Mouse (Mus musculus) midbrain, postnatal 0 days (tissue): ENCODE measurements at regions not wholly inside any gene's neighbourhood (a gene's known extent, or its start where the extent isn't known, plus 50 kb on each side); places are given as distances from the start of the nearest gene placed in this dataset.

Source experiments
- ATAC-seq: fragments of 200-750 bp; cut with Nextera tagmentation; 2 replicates; pipeline ENCODE4 v1.8.0; 2017; ENCODE audit warnings: moderate number of reproducible peaks, mild to moderate bottlenecking, moderate TSS enrichment, moderate library complexity; ENCODE audit not compliant: low FRiP score
- DNase-seq: peaks from one replicate; pipeline ENCODE4 v3.0.0-alpha.2; 2015; ENCODE audit warnings: low spot score
- H3K27ac ChIP-seq: fragments of 300-500 bp; sonication (generic); 2 replicates; pipeline ENCODE4 v1.5.1; 2014; ENCODE audit warnings: low read depth, mild to moderate bottlenecking, low read length, mixed read lengths
- H3K27me3 ChIP-seq: fragments of 300-500 bp; sonication (generic); 2 replicates; pipeline ENCODE4 v1.6.1; 2014; ENCODE audit warnings: low read length, control low read depth, mixed read lengths; ENCODE audit not compliant: insufficient read depth
- H3K36me3 ChIP-seq: fragments of 300-500 bp; sonication (generic); 2 replicates; pipeline ENCODE4 v1.6.1; 2014; ENCODE audit warnings: low read length, control low read depth, mixed read lengths; ENCODE audit not compliant: insufficient read depth
- H3K4me1 ChIP-seq: fragments of 300-500 bp; sonication (generic); 2 replicates; pipeline ENCODE4 v1.6.1; 2014; ENCODE audit warnings: mild to moderate bottlenecking, control low read depth, antibody characterized with exemption, low read length, mixed read lengths; ENCODE audit not compliant: insufficient read depth
- H3K4me2 ChIP-seq: fragments of 300-500 bp; sonication (generic); 2 replicates; pipeline ENCODE4 v1.6.1; 2014; ENCODE audit warnings: low read depth, mild to moderate bottlenecking, low read length, mixed read lengths; ENCODE audit not compliant: poor library complexity, severe bottlenecking
- H3K4me3 ChIP-seq: fragments of 300-500 bp; sonication (generic); 2 replicates; pipeline ENCODE4 v1.5.1; 2014; ENCODE audit warnings: low read depth, mild to moderate bottlenecking, low read length, moderate library complexity
- H3K9ac ChIP-seq: fragments of 300-500 bp; sonication (generic); replicated peaks from 2 replicates; pipeline ENCODE4 v1.6.1; 2014; ENCODE audit warnings: mild to moderate bottlenecking, low read length, moderate library complexity, mixed read lengths; ENCODE audit not compliant: poor library complexity, severe bottlenecking
- H3K9me3 ChIP-seq: fragments of 300-500 bp; sonication (generic); 2 replicates; pipeline ENCODE4 v1.6.1; 2016; ENCODE audit warnings: low read length, control low read depth
- CTCF ChIP-seq: IDR thresholded peaks from 2 replicates; pipeline ENCODE4 v1.5.1; 2016; ENCODE audit warnings: antibody characterized with exemption, mild to moderate bottlenecking
- WGBS: fragments of 180-500 bp; shearing (Covaris S2); extraction: QIAGEN DNeasy Blood & Tissue Kit; methylation state at CpG from one replicate; pipeline ENCODE4 v1.1.7; 2014; 5-methylcytosine and 5-hydroxymethylcytosine counted together

- H3K27me3 ChIP-seq = no peaks in the 10 kb centered on the region
- 96% methylated on average over 3 of the region's 3 CpGs for WGBS
- H3K4me3 ChIP-seq = no peak overlapping the region
- H3K9me3 ChIP-seq = no peaks in the 10 kb centered on the region
- H3K4me1 ChIP-seq = no peaks in the 10 kb centered on the region
- no peak overlapping the region for H3K9ac ChIP-seq
- DNase-seq (no peak), ATAC-seq (no peak)
- no peaks in the 10 kb centered on the region for H3K36me3 ChIP-seq
- H3K4me2 ChIP-seq = no peak overlapping the region
- no peak for TF ChIP-seq CTCF
- H3K27ac ChIP-seq = no peak overlapping the region
Measured at GRCm38 (mm10) chr19:32954942-32955341, 197.6 kb downstream of the Pten start.

DNA sequence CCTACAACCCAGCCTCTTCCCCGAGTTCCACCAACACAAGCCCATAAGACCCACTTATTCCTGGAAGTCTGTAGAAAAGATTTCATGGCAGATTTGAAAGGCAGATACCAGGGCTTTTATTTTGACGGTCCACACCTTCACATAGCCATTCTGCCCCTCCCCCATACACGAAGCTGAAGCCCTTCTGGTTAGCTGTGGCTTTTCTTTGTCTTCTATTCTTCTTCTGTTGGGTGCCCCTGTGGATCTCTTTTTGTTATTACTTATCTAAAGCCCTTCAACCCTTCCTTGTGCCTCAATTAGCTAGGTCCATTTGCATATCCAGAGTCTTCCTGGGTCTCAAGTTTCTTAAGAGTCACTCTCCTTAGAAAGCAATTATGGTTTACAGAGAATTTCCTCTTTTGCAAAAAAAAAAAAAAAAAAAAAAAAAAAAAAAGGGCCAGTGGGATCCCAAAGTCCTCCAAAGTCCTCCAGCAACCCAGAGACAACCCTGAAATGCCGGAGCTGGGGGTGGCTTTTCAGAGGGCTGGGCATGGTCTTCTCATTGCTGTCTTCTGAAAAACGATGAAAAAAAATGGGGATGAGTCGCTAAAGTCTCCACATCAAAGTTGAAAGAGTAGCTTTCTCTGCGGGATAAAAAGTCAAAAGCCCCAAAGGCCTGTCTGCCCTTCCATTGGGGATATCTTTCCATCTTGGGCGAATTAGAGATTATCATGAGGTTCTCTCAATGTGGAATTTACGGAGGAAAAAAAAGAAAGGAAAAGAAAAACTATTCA lies 199.0 kb downstream of the Pten start:
- ATAC-seq = no peak
- no peaks in the 10 kb centered on the region for H3K4me1 ChIP-seq
- no peak overlapping the region for H3K27ac ChIP-seq
- no peaks in the 10 kb centered on the region for H3K36me3 ChIP-seq
- 8% methylated on average over 9 of the region's 9 CpGs for WGBS
- DNase-seq = peak; percentile 21
- peak overlapping the region; percentile 37 for H3K4me2 ChIP-seq
- no peaks in the 10 kb centered on the region for H3K9me3 ChIP-seq
- H3K9ac ChIP-seq = no peak overlapping the region
- TF ChIP-seq CTCF = no peak
- H3K4me3 ChIP-seq = 0 out of 2 replicates have a peak overlapping the region, but pooled peaks have one; percentile 3
- no peaks in the 10 kb centered on the region for H3K27me3 ChIP-seq

- no peak for ATAC-seq
- H3K9ac ChIP-seq = no peak overlapping the region
- DNase-seq = no peak
Measured at GRCm38 (mm10) chr19:32956916-32957558, 199.7 kb downstream of the Pten start.

GRCm38 (mm10) chr19:32958276-32958675 lies 201.0 kb downstream of the Pten start:
- 93% methylated on average over 4 of the region's 4 CpGs for WGBS
- Histone ChIP-seq H3K9ac (no peak overlapping the region), H3K4me2 (no peak overlapping the region), H3K4me3 (no peak overlapping the region), H3K4me1 (no peaks in the 10 kb centered on the region), H3K36me3 (no peaks in the 10 kb centered on the region), H3K9me3 (no peaks in the 10 kb centered on the region), H3K27ac (no peak overlapping the region), H3K27me3 (no peaks in the 10 kb centered on the region)
- ATAC-seq (no peak), DNase-seq (no peak)
- TF ChIP-seq CTCF = no peak

More at GRCm38 (mm10) chr19:32956916-32957558, 199.7 kb downstream of the Pten start:
- Histone ChIP-seq H3K36me3 (no peaks in the 10 kb centered on the region), H3K4me3 (0 out of 2 replicates have a peak overlapping the region, but pooled peaks have one; percentile 3), H3K4me2 (peak overlapping the region; percentile 37), H3K27me3 (no peaks in the 10 kb centered on the region), H3K9me3 (no peaks in the 10 kb centered on the region), H3K4me1 (no peaks in the 10 kb centered on the region), H3K27ac (no peak overlapping the region)
- TF ChIP-seq CTCF = no peak
- 10% methylated on average over 13 of the region's 13 CpGs for WGBS

GRCm38 (mm10) chr19:32958791-32959190 lies 201.5 kb downstream of the Pten start:
- no peak for DNase-seq
- TF ChIP-seq CTCF = no peak
- no peaks in the 10 kb centered on the region for H3K9me3 ChIP-seq
- H3K27me3 ChIP-seq = no peaks in the 10 kb centered on the region
- no peak overlapping the region for H3K27ac ChIP-seq
- H3K4me1 ChIP-seq = no peaks in the 10 kb centered on the region
- H3K4me3 ChIP-seq = no peak overlapping the region
- ATAC-seq = no peak
- 93% methylated on average over 4 of the region's 4 CpGs for WGBS
- no peak overlapping the region for H3K9ac ChIP-seq
- H3K36me3 ChIP-seq = no peaks in the 10 kb centered on the region
- no peak overlapping the region for H3K4me2 ChIP-seq

GRCm38 (mm10) chr19:32959844-32960195 lies 202.5 kb downstream of the Pten start:
- no peaks in the 10 kb centered on the region for H3K9me3 ChIP-seq
- no peak for TF ChIP-seq CTCF
- H3K4me3 ChIP-seq = no peak overlapping the region
- 64% methylated on average over 5 of the region's 5 CpGs for WGBS
- H3K27ac ChIP-seq = no peak overlapping the region
- no peaks in the 10 kb centered on the region for H3K36me3 ChIP-seq
- no peak overlapping the region for H3K9ac ChIP-seq
- H3K4me2 ChIP-seq = no peak overlapping the region
- H3K27me3 ChIP-seq = no peaks in the 10 kb centered on the region
- no peaks in the 10 kb centered on the region for H3K4me1 ChIP-seq
- ATAC-seq (no peak), DNase-seq (no peak)
